Mouse (Mus musculus): ENCODE data around the gene Szt2. TPM values are rescaled to one million over a fixed set of nuclear protein-coding genes. Genes with fewer than 3 reads are reported as not detected.

The Szt2 gene
- polyA plus RNA-seq, 1 experiment from 2014 or later = 4.8 TPM

DNA sequence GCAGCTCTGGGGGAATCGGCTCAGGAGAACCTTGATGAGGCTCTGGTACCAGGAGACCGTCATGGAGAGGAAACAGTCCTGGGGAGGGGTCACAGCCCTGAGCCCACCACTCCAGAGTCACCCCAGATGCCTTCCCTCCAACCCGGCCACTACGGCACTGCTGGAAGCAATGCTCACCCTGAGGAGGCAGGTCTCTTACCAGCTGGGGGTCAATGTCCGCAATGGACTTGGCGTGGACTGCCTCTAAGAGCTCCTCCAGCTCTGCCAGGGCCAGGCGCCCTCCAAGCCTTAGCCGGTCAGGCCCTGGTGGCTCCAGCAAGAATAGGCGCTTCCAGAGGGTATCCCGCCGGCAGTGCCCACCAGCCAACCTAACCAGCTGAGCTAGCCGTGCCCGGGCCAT is 44.4 kb downstream of the Szt2 start:
- H3K4me2 ChIP-seq = no peak overlapping the region
- no peak overlapping the region for H3K27ac ChIP-seq
- no peak overlapping the region for H3K9ac ChIP-seq
- H3K9me3 ChIP-seq (replicated peaks) = no peaks in the 10 kb centered on the region
- no peaks in the 10 kb centered on the region for H3K27me3 ChIP-seq (replicated peaks)
- 88% methylated on average over 13 of the region's 13 CpGs for WGBS (ENCODE audit: insufficient replicate concordance)
- peaks cover 74% of the 10 kb centered on the region for H3K36me3 ChIP-seq
- no peak overlapping the region for H3K4me3 ChIP-seq
- no peak for ATAC-seq
- H3K4me1 ChIP-seq = peaks cover 16% of the 10 kb centered on the region

DNA sequence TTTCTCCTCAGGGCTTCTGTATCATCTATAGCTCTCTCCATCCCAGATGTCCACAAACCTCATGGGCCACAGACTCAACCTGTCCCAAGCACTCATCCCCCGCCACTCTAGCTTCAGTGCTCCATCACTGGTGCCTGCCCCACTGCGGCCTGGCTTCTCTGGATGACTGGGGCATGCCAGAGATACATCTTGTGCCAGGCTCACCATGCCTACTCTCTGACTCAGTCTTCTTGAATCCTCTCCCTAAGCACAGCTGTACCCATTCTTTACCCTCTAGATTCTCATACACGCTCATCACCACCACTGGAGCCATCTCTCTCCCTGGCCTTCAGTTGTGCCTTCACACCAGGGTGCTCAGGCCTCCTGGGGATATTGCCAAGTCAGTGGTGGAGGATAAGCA is 45.1 kb downstream of the Szt2 start:
- peaks cover 67% of the 10 kb centered on the region for H3K36me3 ChIP-seq
- no peak overlapping the region for H3K27ac ChIP-seq
- H3K4me2 ChIP-seq = no peak overlapping the region
- no peaks in the 10 kb centered on the region for H3K9me3 ChIP-seq (replicated peaks)
- H3K9ac ChIP-seq = no peak overlapping the region
- peaks cover 21% of the 10 kb centered on the region for H3K4me1 ChIP-seq
- ATAC-seq = no peak
- no peak overlapping the region for H3K4me3 ChIP-seq
- WGBS (ENCODE audit: insufficient replicate concordance) = 85% methylated on average over 3 of the region's 3 CpGs
- H3K27me3 ChIP-seq (replicated peaks) = no peaks in the 10 kb centered on the region

DNA sequence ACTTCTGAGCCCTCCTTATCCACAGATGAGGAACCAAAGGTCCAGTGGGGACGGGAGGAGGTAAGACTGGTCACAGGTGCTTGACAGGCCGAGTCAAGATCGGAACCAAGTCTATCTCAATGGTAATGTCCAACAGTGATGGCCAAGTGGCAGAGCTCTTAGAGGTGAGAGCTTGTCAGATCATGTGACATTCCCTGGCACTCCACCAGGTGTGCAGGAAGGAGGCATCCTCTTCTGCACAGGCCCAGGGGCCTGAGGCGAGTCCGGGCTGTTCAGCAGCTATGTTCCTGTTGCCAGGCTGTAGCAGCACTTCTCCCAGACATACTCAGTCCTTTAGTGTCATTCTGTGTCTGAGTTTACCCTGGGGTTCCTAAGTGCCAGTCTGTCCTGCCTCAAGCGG is 46.2 kb downstream of the Szt2 start:
- no peaks in the 10 kb centered on the region for H3K27me3 ChIP-seq (replicated peaks)
- H3K36me3 ChIP-seq = peaks cover 57% of the 10 kb centered on the region
- no peaks in the 10 kb centered on the region for H3K9me3 ChIP-seq (replicated peaks)
- no peak overlapping the region for H3K4me2 ChIP-seq
- no peak overlapping the region for H3K27ac ChIP-seq
- no peak overlapping the region for H3K9ac ChIP-seq
- peaks cover 21% of the 10 kb centered on the region for H3K4me1 ChIP-seq
- no peak overlapping the region for H3K4me3 ChIP-seq
- ATAC-seq = no peak
- WGBS (ENCODE audit: insufficient replicate concordance) = 86% methylated on average over 6 of the region's 6 CpGs

DNA sequence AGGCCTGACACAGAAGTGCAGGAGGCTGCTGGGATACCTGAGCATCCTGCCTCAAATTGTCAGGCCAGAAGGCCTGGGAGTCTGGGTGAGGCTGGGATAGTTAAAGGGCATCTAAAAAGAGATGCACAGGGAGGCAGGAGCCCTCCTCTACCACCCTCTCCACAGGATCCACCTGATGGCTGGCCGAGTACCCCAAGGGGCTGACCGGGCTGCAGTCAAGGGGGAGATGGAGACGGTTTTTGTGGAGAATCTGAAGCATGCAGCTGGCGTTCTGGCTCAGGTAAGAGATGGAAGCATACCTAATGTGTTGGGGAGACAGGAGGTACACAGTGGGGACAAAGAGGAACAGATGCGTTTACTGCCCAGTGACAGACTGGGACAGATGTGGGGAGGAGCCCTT is 47.6 kb downstream of the Szt2 start:
- 77% methylated on average over 5 of the region's 5 CpGs for WGBS (ENCODE audit: insufficient replicate concordance)
- peaks cover 21% of the 10 kb centered on the region for H3K4me1 ChIP-seq
- no peak overlapping the region for H3K4me3 ChIP-seq
- H3K9ac ChIP-seq = no peak overlapping the region
- no peaks in the 10 kb centered on the region for H3K27me3 ChIP-seq (replicated peaks)
- H3K36me3 ChIP-seq = peaks cover 51% of the 10 kb centered on the region
- H3K4me2 ChIP-seq = no peak overlapping the region
- no peaks in the 10 kb centered on the region for H3K9me3 ChIP-seq (replicated peaks)
- no peak for ATAC-seq
- no peak overlapping the region for H3K27ac ChIP-seq

DNA sequence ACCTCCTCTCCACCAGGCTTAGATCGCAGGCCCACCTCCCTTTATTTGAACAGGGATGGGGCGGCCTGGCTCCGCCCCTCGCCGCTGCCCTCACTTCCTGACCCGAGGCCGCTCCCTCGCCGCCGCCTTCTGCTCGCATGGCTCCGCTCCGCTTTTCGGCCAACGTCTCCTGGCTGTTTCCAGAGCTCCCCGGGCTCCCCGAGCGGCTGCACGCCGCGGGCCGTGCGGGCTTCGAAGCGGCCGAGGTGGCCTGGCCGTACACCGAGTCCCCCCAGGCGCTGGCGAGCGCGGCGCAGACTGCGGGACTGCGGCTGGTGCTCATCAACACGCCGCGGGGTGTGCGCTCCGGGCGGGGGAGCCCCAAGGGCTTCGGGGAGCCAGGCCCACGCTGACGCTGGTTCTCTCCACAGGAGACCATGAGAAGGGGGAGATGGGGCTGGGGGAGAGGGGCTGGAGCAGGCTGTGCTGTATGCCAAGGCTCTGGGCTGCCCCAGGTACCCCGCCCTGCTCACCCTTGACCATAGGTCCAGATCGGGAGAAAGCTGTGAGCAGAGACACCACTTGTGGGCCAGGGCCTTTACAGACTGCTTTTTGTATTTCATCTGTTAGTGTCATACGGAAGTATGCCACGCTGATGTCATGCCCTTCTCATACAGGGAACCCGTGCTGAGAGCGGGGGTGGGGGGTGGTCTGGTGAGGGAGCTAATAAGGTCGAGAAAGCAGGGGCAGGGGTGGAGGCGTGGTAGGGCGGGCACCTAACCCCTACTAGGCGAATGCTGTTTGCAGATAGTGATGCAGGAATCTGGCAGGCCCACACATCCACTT is 49.0 kb downstream of the Szt2 start:
- H3K36me3 ChIP-seq = peaks cover 39% of the 10 kb centered on the region
- H3K9ac ChIP-seq = peak overlapping the region; percentile 80
- H3K4me2 ChIP-seq = peak overlapping the region; percentile 89
- no peaks in the 10 kb centered on the region for H3K9me3 ChIP-seq (replicated peaks)
- no peaks in the 10 kb centered on the region for H3K27me3 ChIP-seq (replicated peaks)
- H3K27ac ChIP-seq = peak overlapping the region; percentile 78
- H3K4me1 ChIP-seq = peaks cover 21% of the 10 kb centered on the region
- peak; percentile 74 for ATAC-seq
- WGBS (ENCODE audit: insufficient replicate concordance) = under 1% methylated on average over 54 of the region's 54 CpGs
- H3K4me3 ChIP-seq = peak overlapping the region; percentile 75

DNA sequence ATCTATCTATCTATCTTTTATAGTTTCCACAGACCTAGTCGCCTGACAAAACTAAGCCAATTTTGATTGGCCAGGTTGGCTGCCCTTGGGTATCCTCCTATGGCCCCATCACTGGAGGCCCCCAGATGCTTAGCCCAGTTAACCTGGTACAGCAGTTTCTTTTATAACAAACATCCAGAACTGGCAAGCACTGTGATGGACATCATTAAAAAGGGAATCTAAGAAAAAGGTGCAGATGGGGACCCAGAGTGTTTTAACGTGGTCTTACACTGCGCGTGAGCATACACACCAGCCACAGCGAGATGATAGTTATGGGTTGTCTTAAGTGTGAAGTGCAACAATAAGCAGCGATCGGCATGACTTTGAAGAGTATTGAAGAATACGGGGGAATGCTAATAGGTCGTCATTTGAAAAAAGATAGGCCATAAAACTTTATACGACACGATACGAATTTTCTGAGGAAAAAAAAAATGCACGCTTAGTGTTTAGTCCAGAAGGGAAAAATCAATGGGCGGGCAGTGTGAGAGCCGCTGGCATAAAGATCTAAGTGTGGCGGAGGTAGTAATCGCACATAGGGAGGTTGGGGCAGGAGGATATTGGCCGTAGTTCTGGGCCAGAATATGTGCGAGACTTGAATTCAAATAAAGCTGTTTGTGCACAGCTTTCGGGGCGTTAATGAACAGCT is 49.7 kb downstream of the Szt2 start:
- H3K4me3 ChIP-seq = peak overlapping the region; percentile 75
- peak overlapping the region; percentile 89 for H3K4me2 ChIP-seq
- H3K9ac ChIP-seq = peak overlapping the region; percentile 80
- H3K9me3 ChIP-seq (replicated peaks) = 0 out of 2 replicates have a peak, but pooled peaks cover 4% of the 10 kb centered on the region
- H3K27ac ChIP-seq = no peak overlapping the region
- ATAC-seq = peak; percentile 17; the same call in 1 of the 2 replicates
- 13% methylated on average over 21 of the region's 21 CpGs for WGBS (ENCODE audit: insufficient replicate concordance)
- peaks cover 26% of the 10 kb centered on the region for H3K4me1 ChIP-seq
- H3K36me3 ChIP-seq = peaks cover 31% of the 10 kb centered on the region
- no peaks in the 10 kb centered on the region for H3K27me3 ChIP-seq (replicated peaks)

DNA sequence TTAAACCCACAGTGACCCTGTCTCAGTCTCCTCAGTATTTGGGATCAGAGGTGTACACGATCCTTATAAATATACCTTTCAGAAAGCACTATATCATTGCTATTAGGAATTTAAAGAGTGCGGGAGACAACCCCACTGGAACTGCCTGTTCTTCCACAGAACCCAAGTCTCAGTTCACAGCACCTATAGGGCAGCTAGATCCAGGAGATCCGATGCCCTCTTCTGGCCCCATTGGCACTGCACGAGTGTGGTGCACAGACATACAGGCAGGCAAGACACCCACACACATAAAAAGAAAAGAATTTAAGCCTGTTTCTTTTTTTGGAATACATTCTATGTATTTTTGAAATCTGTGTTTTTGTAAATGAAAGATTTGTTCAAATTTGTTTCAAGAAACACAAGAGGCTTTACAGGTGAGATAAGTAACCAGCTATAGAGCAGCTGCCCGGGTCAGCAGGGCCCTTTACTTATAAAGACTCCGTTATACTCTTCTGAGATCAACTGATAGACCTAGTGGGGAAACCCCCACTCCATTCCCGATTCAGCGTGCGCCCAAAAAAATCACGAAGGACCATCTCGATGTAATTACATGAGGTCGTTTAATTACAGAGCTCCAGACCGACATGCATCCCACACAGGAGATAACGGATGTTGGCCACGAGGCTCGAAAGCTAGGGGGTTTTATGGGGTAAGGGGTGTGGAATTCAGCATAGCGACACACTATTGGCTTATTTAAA is 50.7 kb downstream of the Szt2 start:
- no peak overlapping the region for H3K27ac ChIP-seq
- WGBS (ENCODE audit: insufficient replicate concordance) = 71% methylated on average over 17 of the region's 17 CpGs
- peaks cover 21% of the 10 kb centered on the region for H3K36me3 ChIP-seq
- H3K27me3 ChIP-seq (replicated peaks) = no peaks in the 10 kb centered on the region
- no peak overlapping the region for H3K4me3 ChIP-seq
- H3K9me3 ChIP-seq (replicated peaks) = 0 out of 2 replicates have a peak, but pooled peaks cover 4% of the 10 kb centered on the region
- H3K4me1 ChIP-seq = peaks cover 29% of the 10 kb centered on the region
- no peak for ATAC-seq
- H3K9ac ChIP-seq = no peak overlapping the region
- H3K4me2 ChIP-seq = no peak overlapping the region

DNA sequence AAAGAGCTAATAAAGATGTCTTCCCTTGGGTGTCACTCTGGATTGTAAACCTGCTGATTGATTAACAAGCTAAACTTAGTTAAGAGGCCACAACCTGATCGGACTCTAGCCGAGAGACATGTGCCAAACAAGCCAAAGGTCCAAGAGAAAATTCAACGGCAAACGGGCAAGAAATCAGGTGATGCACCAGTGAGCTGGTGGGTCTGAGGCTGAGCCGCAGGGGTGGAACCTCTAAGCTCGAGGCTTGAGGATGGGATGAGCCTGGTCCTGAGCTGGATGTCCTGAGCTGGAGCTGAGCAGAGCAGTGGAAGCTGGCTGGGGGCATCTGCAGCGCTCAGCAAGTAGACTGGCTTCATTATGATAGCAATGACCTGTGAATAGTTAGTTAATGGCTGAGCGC is 51.6 kb downstream of the Szt2 start:
- Histone ChIP-seq H3K27me3 (replicated peaks) (no peaks in the 10 kb centered on the region), H3K4me3 (no peak overlapping the region), H3K36me3 (peaks cover 13% of the 10 kb centered on the region), H3K4me1 (peaks cover 29% of the 10 kb centered on the region), H3K27ac (no peak overlapping the region), H3K9me3 (replicated peaks) (0 out of 2 replicates have a peak, but pooled peaks cover 4% of the 10 kb centered on the region), H3K9ac (no peak overlapping the region), H3K4me2 (no peak overlapping the region)
- no peak for ATAC-seq
- 78% methylated on average over 8 of the region's 8 CpGs for WGBS (ENCODE audit: insufficient replicate concordance)

DNA sequence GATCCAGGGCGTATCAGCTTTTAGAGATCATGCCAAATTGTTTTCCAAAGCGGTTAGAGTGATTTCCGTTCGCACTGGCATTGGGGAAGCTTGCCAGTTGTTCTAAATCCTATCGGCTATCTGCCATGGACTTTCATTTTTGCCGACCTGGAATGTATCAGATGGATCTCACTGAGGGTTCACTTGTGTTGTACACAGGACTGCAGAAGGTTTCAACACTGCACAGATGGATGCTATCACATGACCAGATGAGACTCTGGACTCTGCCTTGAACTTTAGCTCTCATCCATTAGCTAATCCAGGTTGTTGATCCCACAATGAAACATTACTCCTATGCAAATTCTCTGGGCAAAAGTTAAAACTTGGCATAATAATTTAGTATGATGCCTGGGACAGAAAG is 52.3 kb downstream of the Szt2 start:
- H3K27me3 ChIP-seq (replicated peaks) = no peaks in the 10 kb centered on the region
- H3K9ac ChIP-seq = no peak overlapping the region
- no peak overlapping the region for H3K4me3 ChIP-seq
- 80% methylated on average over 6 of the region's 6 CpGs for WGBS (ENCODE audit: insufficient replicate concordance)
- H3K4me2 ChIP-seq = no peak overlapping the region
- 0 out of 2 replicates have a peak, but pooled peaks cover 4% of the 10 kb centered on the region for H3K9me3 ChIP-seq (replicated peaks)
- peaks cover 5% of the 10 kb centered on the region for H3K36me3 ChIP-seq
- ATAC-seq = no peak
- H3K27ac ChIP-seq = no peak overlapping the region
- H3K4me1 ChIP-seq = peaks cover 29% of the 10 kb centered on the region

DNA sequence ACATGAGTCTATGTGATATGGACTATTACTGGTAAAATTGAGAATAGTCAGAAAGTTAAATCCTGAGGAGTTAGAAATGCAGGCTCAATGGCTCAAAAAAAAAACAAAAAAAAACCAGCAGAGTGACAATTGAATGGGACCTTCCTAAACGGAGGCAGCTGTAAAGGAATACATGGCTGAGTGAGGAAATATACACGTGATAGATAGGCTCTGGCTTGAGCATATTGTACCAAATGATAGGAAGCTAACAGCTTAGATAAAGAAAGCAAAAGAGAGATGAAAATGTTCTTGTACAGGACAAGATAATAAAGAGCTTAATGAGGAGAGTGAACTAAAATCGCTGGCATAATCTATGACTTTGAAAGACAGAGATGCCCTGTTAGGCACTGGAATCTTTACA is 54.8 kb downstream of the Szt2 start:
- no peaks in the 10 kb centered on the region for H3K36me3 ChIP-seq
- H3K27me3 ChIP-seq (replicated peaks) = no peaks in the 10 kb centered on the region
- H3K4me2 ChIP-seq = no peak overlapping the region
- H3K27ac ChIP-seq = no peak overlapping the region
- 0 out of 2 replicates have a peak, but pooled peaks cover 4% of the 10 kb centered on the region for H3K9me3 ChIP-seq (replicated peaks)
- H3K9ac ChIP-seq = no peak overlapping the region
- no peak overlapping the region for H3K4me3 ChIP-seq
- WGBS (ENCODE audit: insufficient replicate concordance) = 33% methylated on average over 3 of the region's 3 CpGs
- no peak for ATAC-seq
- peaks cover 11% of the 10 kb centered on the region for H3K4me1 ChIP-seq

DNA sequence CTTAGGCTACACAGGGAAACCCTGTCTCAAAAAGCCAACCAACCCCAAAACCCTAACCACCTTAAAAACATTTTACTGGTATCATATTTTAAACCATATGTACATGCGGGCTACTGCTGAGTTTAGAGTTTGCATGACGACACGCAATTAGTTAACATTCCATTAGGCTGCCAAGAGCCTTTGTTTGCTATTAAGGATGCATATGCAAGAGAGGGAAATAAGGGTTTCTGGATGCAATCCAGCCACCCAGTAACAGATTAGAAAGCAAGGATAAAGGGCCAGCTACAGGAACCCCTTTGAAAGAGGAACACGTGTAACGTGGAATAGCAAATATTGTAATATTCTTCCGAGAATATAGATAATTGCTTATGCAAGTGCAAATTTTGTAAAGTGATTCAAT is 55.4 kb downstream of the Szt2 start:
- Histone ChIP-seq H3K9ac (no peak overlapping the region), H3K27ac (no peak overlapping the region), H3K36me3 (no peaks in the 10 kb centered on the region), H3K4me2 (no peak overlapping the region), H3K9me3 (replicated peaks) (0 out of 2 replicates have a peak, but pooled peaks cover 4% of the 10 kb centered on the region), H3K4me3 (no peak overlapping the region), H3K27me3 (replicated peaks) (0 out of 2 replicates have a peak, but pooled peaks cover 2% of the 10 kb centered on the region), H3K4me1 (0 out of 2 replicates have a peak, but pooled peaks cover 8% of the 10 kb centered on the region)
- 79% methylated on average over 6 of the region's 6 CpGs for WGBS (ENCODE audit: insufficient replicate concordance)
- no peak for ATAC-seq
